Mouse (Mus musculus) lung, embryonic 15.5 days (tissue): ENCODE measurements at regions not wholly inside any gene's neighbourhood (a gene's known extent, or its start where the extent isn't known, plus 50 kb on each side); places are given as distances from the start of the nearest gene placed in this dataset.
A peak's percentile ranks its signal among the peaks of the same experiment; 100 is the strongest.

Experiments used
- ATAC-seq: fragments of 200-750 bp; cut with Nextera tagmentation; 2 replicates; pipeline ENCODE4 v1.8.0; 2017; ENCODE audit warnings: moderate number of reproducible peaks, borderline replicate concordance; ENCODE audit not compliant: low FRiP score, low TSS enrichment; ENCODE audit errors: extremely low read depth
- H3K27ac ChIP-seq: fragments of 300-500 bp; sonication (generic); 2 replicates; pipeline ENCODE4 v1.5.1; 2015; ENCODE audit warnings: moderate library complexity, mild to moderate bottlenecking, inconsistent platforms
- H3K27me3 ChIP-seq: fragments of 300-500 bp; sonication (generic); 2 replicates; pipeline ENCODE4 v1.6.1; 2015; ENCODE audit warnings: inconsistent platforms
- H3K36me3 ChIP-seq: fragments of 300-500 bp; sonication (generic); 2 replicates; pipeline ENCODE4 v1.6.1; 2015; ENCODE audit warnings: inconsistent platforms
- H3K4me1 ChIP-seq: fragments of 300-500 bp; sonication (generic); 2 replicates; pipeline ENCODE4 v1.6.1; 2015; ENCODE audit warnings: inconsistent platforms
- H3K4me2 ChIP-seq: fragments of 300-500 bp; sonication (generic); 2 replicates; pipeline ENCODE4 v1.6.1; 2015; ENCODE audit warnings: inconsistent platforms, mild to moderate bottlenecking, moderate library complexity
- H3K4me3 ChIP-seq: fragments of 300-500 bp; sonication (generic); 2 replicates; pipeline ENCODE4 v1.5.1; 2015; ENCODE audit warnings: mild to moderate bottlenecking, inconsistent platforms
- H3K9ac ChIP-seq: fragments of 300-500 bp; sonication (generic); 2 replicates; pipeline ENCODE4 v1.6.1; 2015; ENCODE audit warnings: inconsistent platforms
- H3K9me3 ChIP-seq: fragments of 300-500 bp; sonication (generic); 2 replicates; pipeline ENCODE4 v1.6.1; 2016; ENCODE audit warnings: inconsistent platforms
- WGBS: fragments of 180-500 bp; shearing (Covaris S2); methylation state at CpG from one replicate; pipeline ENCODE4 v1.1.7; 2015; 5-methylcytosine and 5-hydroxymethylcytosine counted together

- Histone ChIP-seq H3K4me3 (no peak overlapping the region), H3K9ac (no peak overlapping the region), H3K27ac (no peak overlapping the region), H3K9me3 (no peaks in the 10 kb centered on the region), H3K4me2 (no peak overlapping the region), H3K27me3 (no peaks in the 10 kb centered on the region), H3K36me3 (no peaks in the 10 kb centered on the region), H3K4me1 (peaks cover 17% of the 10 kb centered on the region; the same call in 1 of the 2 replicates)
- no peak for ATAC-seq
- WGBS: 65% methylated on average over 3 of the region's 3 CpGs
Observed at GRCm38 (mm10) chr10:37240201-37240600, 101.5 kb upstream of the Marcks start.

GRCm38 (mm10) chr10:37236001-37236822, 97.5 kb upstream of the Marcks start:
- WGBS: 46% methylated on average over 4 of the region's 4 CpGs
- H3K4me3 ChIP-seq: no peak overlapping the region
- no peak overlapping the region for H3K9ac ChIP-seq
- H3K36me3 ChIP-seq: no peaks in the 10 kb centered on the region
- ATAC-seq: no peak
- no peak overlapping the region for H3K4me2 ChIP-seq
- peak overlapping the region; percentile 11 for H3K27ac ChIP-seq
- no peaks in the 10 kb centered on the region for H3K27me3 ChIP-seq
- H3K4me1 ChIP-seq: peaks cover 30% of the 10 kb centered on the region
- no peaks in the 10 kb centered on the region for H3K9me3 ChIP-seq

GRCm38 (mm10) chr10:37231936-37232556, 93.3 kb upstream of the Marcks start:
- H3K4me2 ChIP-seq: peak overlapping the region; percentile 51
- 0 out of 2 replicates have a peak overlapping the region, but pooled peaks have one; percentile 19 for H3K4me3 ChIP-seq
- 13% methylated on average over 7 of the region's 12 CpGs for WGBS
- peaks cover 26% of the 10 kb centered on the region for H3K4me1 ChIP-seq
- ATAC-seq: peak; percentile 86
- H3K27me3 ChIP-seq: no peaks in the 10 kb centered on the region
- no peaks in the 10 kb centered on the region for H3K36me3 ChIP-seq
- H3K9me3 ChIP-seq: no peaks in the 10 kb centered on the region
- peak overlapping the region; percentile 53 for H3K27ac ChIP-seq
- no peak overlapping the region for H3K9ac ChIP-seq

- Histone ChIP-seq H3K4me3 (no peak overlapping the region), H3K4me1 (peaks cover 20% of the 10 kb centered on the region), H3K9ac (no peak overlapping the region), H3K9me3 (no peaks in the 10 kb centered on the region), H3K27ac (no peak overlapping the region), H3K36me3 (no peaks in the 10 kb centered on the region), H3K4me2 (no peak overlapping the region), H3K27me3 (no peaks in the 10 kb centered on the region)
- WGBS: 88% methylated on average over 6 of the region's 6 CpGs
- no peak for ATAC-seq
Observed at GRCm38 (mm10) chr10:37231159-37231558, 92.4 kb upstream of the Marcks start.

- Histone ChIP-seq H3K27ac (no peak overlapping the region), H3K36me3 (no peaks in the 10 kb centered on the region), H3K9me3 (no peaks in the 10 kb centered on the region), H3K4me2 (no peak overlapping the region), H3K4me1 (peaks cover 11% of the 10 kb centered on the region), H3K9ac (no peak overlapping the region), H3K27me3 (no peaks in the 10 kb centered on the region), H3K4me3 (no peak overlapping the region)
- 86% methylated on average over 3 of the region's 3 CpGs for WGBS
- no peak for ATAC-seq
Observed at GRCm38 (mm10) chr10:37227889-37228288, 89.2 kb upstream of the Marcks start.

GRCm38 (mm10) chr10:37221730-37222129, 83.0 kb upstream of the Marcks start:
- H3K9ac ChIP-seq: no peak overlapping the region
- no peak overlapping the region for H3K27ac ChIP-seq
- ATAC-seq: no peak
- no peak overlapping the region for H3K4me2 ChIP-seq
- no peak overlapping the region for H3K4me3 ChIP-seq
- no peaks in the 10 kb centered on the region for H3K27me3 ChIP-seq
- H3K36me3 ChIP-seq: no peaks in the 10 kb centered on the region
- 0 out of 2 replicates have a peak, but pooled peaks cover 3% of the 10 kb centered on the region for H3K4me1 ChIP-seq
- WGBS: 45% methylated on average over 6 of the region's 6 CpGs
- H3K9me3 ChIP-seq: no peaks in the 10 kb centered on the region

- Histone ChIP-seq H3K27ac (no peak overlapping the region), H3K4me2 (no peak overlapping the region), H3K9me3 (no peaks in the 10 kb centered on the region), H3K4me3 (no peak overlapping the region), H3K4me1 (0 out of 2 replicates have a peak, but pooled peaks cover 3% of the 10 kb centered on the region), H3K27me3 (no peaks in the 10 kb centered on the region), H3K36me3 (no peaks in the 10 kb centered on the region), H3K9ac (no peak overlapping the region)
- WGBS: 31% methylated on average over 3 of the region's 3 CpGs
- no peak for ATAC-seq
Observed at GRCm38 (mm10) chr10:37220434-37220833, 81.7 kb upstream of the Marcks start.

- WGBS: 38% methylated on average over 4 of the region's 4 CpGs
- Histone ChIP-seq H3K4me1 (0 out of 2 replicates have a peak, but pooled peaks cover 3% of the 10 kb centered on the region), H3K27ac (no peak overlapping the region), H3K4me2 (no peak overlapping the region), H3K9me3 (no peaks in the 10 kb centered on the region), H3K4me3 (no peak overlapping the region), H3K9ac (no peak overlapping the region), H3K36me3 (no peaks in the 10 kb centered on the region), H3K27me3 (no peaks in the 10 kb centered on the region)
- ATAC-seq: no peak
Observed at GRCm38 (mm10) chr10:37219936-37220335, 81.2 kb upstream of the Marcks start.

GRCm38 (mm10) chr10:37219381-37219780, 80.7 kb upstream of the Marcks start:
- no peak overlapping the region for H3K4me3 ChIP-seq
- no peaks in the 10 kb centered on the region for H3K27me3 ChIP-seq
- no peaks in the 10 kb centered on the region for H3K9me3 ChIP-seq
- H3K4me2 ChIP-seq: no peak overlapping the region
- H3K9ac ChIP-seq: no peak overlapping the region
- no peak overlapping the region for H3K27ac ChIP-seq
- 94% methylated on average over 1 of the region's 1 CpGs for WGBS
- H3K4me1 ChIP-seq: 0 out of 2 replicates have a peak, but pooled peaks cover 3% of the 10 kb centered on the region
- H3K36me3 ChIP-seq: no peaks in the 10 kb centered on the region
- no peak for ATAC-seq

- WGBS: 69% methylated on average over 5 of the region's 5 CpGs
- ATAC-seq: no peak
- H3K36me3 ChIP-seq: no peaks in the 10 kb centered on the region
Observed at GRCm38 (mm10) chr10:37214656-37215055, 75.9 kb upstream of the Marcks start.

GRCm38 (mm10) chr10:37212350-37213035, 73.8 kb upstream of the Marcks start:
- no peak overlapping the region for H3K9ac ChIP-seq
- WGBS: 50% methylated on average over 1 of the region's 1 CpGs
- no peaks in the 10 kb centered on the region for H3K36me3 ChIP-seq
- H3K9me3 ChIP-seq: no peaks in the 10 kb centered on the region
- no peak overlapping the region for H3K4me3 ChIP-seq
- H3K27ac ChIP-seq: no peak overlapping the region
- H3K4me1 ChIP-seq: no peaks in the 10 kb centered on the region
- no peaks in the 10 kb centered on the region for H3K27me3 ChIP-seq
- H3K4me2 ChIP-seq: no peak overlapping the region
- ATAC-seq: no peak

More at GRCm38 (mm10) chr10:37214656-37215055, 75.9 kb upstream of the Marcks start:
- Histone ChIP-seq H3K9me3 (no peaks in the 10 kb centered on the region), H3K4me1 (no peaks in the 10 kb centered on the region), H3K9ac (no peak overlapping the region), H3K27me3 (no peaks in the 10 kb centered on the region), H3K27ac (no peak overlapping the region), H3K4me3 (no peak overlapping the region), H3K4me2 (no peak overlapping the region)

- Histone ChIP-seq H3K9me3 (no peaks in the 10 kb centered on the region), H3K4me1 (no peaks in the 10 kb centered on the region), H3K4me3 (no peak overlapping the region), H3K36me3 (no peaks in the 10 kb centered on the region), H3K4me2 (no peak overlapping the region), H3K27me3 (no peaks in the 10 kb centered on the region), H3K27ac (no peak overlapping the region), H3K9ac (no peak overlapping the region)
- no peak for ATAC-seq
- WGBS: 79% methylated on average over 3 of the region's 3 CpGs
Observed at GRCm38 (mm10) chr10:37211305-37211704, 72.6 kb upstream of the Marcks start.
